Mouse (Mus musculus) spleen, postnatal 4 days (tissue): ENCODE data around the gene Fam177a.
A peak's percentile ranks its signal among the peaks of the same experiment; 100 is the strongest.
"Not testable (repeated sequence)": the region's sequence is repeated elsewhere in the genome, so short reads cannot be mapped to it uniquely, and the experiment has no call there.

ENCODE experiments used
- DNase-seq, 2 experiments: peaks; one replicate each; pipeline ENCODE4 v3.0.0; 2022; ENCODE audit warnings: low spot score in 2 of 2

Fam177a gene

GRCm38 (mm10) chr12:55124242-55124641 is at the start of gene Fam177a:
Fam177a (plus strand) TSS chr12:55124469.
- DNase-seq, result not testable (repeated sequence)

- DNase-seq, result peak in 1 of 2 experiments; percentile 20
Observed at GRCm38 (mm10) chr12:55075296-55075695, 49.0 kb upstream of the Fam177a start.

- DNase-seq, result peak in 1 of 2 experiments; percentile 44
Observed at GRCm38 (mm10) chr12:55078706-55079105, 45.6 kb upstream of the Fam177a start.

DNA sequence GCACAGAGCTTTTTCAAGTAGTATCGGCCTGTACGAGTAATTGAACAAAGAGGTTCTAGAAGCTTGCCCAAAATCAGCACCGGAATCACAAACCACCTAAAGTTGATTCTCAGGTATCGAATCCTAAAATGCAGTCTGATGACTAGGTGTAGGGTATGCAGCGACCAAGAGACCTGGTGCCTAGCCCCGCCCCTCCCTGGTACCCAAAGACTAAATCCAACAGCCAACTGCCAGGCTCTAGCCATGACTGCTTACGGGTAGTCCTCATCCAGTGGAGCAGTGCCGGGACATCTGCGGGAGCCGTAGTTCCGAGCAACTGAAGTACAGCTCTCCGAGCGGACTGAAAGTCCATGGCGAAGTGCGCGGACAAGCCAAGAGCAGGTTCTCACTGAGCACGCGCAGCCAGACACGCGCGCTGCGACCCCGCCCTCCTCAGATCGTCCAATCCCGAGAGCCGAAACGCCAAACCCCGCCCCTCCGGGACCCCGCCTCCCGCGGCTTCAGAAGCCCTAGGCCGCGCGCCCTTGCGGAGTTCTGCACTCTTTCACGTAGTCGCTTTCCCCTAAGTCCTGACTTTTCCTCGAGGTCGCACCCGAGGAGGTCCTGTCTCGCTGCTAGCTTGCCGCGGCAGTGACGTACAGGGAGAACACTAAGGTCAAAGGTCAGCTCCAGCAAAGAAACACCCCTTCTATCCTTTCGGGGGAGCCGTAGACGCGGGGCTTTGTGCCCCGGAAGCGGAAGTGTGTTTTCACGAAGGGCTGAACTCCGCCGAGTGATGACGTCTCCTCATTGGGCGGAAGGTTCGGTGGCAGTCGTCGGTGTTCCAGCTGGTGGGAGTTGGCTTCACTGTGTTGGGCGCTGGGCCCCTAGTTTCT is 44.3 kb upstream of the Fam177a start, which contains the start of the genes 2700097O09Rik and Srp54a:
Gene 2700097O09Rik, minus strand, starts transcription at position 385 of the 875 bp plus-strand sequence.
Gene Srp54a, plus strand, starts transcription at position 537 of the 875 bp plus-strand sequence.
- DNase-seq, result peak; percentile 95 to 97

- DNase-seq, result not testable (repeated sequence)
Observed at GRCm38 (mm10) chr12:55080601-55080942, 43.7 kb upstream of the Fam177a start.

- peak in 1 of 2 experiments; percentile 0 for DNase-seq
Observed at GRCm38 (mm10) chr12:55092127-55092526, 32.1 kb upstream of the Fam177a start.

GRCm38 (mm10) chr12:55112616-55113015 is 11.7 kb upstream of the Fam177a start:
- not testable (repeated sequence) for DNase-seq

GRCm38 (mm10) chr12:55124731-55125130 is 462 bp downstream of the Fam177a start:
- not testable (repeated sequence) for DNase-seq

DNA sequence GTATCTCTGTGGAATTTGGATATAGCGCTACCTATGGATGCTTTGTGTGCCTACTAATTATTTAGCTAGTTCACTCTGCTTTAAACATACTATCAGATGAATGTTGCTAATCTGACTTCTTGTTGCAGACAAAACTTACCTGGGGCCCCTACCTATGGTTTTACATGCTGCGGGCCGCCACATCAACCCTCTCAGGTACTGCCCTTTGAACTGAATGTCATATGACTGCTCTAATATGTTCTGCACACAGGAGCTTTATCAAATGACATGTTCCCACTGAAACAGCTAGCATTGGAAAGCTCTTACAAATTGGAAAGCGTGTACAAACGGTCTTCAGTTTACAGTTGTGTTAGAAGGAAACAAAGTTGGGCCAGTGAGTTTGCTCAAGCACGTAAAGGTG is 11.3 kb downstream of the Fam177a start:
- not testable (repeated sequence) for DNase-seq

- not testable (repeated sequence) for DNase-seq
Observed at GRCm38 (mm10) chr12:55137859-55138258, 13.6 kb downstream of the Fam177a start.

GRCm38 (mm10) chr12:55154559-55155448 is 30.5 kb downstream of the Fam177a start, which contains the start of gene Srp54b:
Srp54b (plus strand) TSS chr12:55155104.
- not testable (repeated sequence) for DNase-seq

DNA sequence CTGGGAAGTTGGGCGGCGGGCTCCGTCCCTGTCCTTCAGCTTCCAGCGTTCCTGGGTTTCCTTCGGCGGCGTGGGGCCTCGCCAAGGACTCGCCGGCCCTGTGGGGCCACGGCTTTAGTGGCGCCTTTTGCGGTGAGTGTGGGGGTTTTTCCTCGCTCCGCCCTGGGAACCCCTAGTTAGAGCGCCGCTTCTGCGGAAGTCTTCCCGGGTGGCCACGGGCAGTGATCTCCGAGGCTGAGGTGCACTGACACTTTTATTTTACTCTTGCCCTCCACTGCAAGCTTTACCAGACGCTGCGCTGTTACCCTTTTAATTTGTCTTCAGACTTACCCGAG is 31.1 kb downstream of the Fam177a start:
- not testable (repeated sequence) for DNase-seq

DNA sequence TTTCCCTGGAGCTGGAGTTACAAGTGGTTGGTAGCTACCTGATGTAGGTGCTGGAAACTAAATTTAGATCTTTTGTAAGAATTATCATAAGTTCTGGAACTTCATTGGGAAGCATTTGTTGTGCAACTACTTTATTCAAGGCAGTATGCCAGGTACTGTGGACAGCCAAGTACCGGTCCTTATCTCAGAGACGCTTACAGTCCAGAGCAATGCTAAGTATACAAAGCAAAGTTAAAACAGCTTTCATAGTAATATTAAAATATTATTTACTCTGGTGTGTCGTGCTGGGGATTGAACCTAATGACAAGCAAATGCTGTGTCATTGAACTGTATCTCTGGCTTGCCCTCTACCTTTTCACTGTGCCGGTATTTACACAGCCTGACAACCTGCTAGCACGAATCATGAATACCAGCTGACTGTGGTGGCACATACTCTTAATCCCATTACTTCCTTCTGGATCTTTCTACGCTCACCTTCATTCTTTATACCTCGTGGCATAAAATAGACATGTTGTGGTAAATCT is 42.8 kb downstream of the Fam177a start:
- not testable (repeated sequence) for DNase-seq

DNA sequence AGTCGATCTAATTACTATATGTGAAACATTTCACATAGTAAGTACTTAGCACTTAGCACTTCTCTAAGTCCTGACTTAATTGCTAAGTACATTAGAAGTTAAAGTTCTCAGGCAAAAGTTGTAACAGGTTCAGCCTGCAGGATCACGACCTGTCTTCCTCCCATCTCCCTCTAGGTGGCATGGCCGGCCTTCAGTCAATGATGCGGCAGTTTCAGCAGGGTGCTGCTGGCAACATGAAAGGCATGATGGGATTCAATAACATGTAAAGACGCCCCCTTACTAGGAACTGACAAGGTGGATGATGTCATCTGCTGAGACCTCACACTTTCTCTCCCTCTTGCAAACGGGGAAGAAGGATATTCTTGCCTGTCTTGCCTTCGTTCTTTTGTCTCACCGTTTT is 63.4 kb downstream of the Fam177a start:
- not testable (repeated sequence) for DNase-seq

DNA sequence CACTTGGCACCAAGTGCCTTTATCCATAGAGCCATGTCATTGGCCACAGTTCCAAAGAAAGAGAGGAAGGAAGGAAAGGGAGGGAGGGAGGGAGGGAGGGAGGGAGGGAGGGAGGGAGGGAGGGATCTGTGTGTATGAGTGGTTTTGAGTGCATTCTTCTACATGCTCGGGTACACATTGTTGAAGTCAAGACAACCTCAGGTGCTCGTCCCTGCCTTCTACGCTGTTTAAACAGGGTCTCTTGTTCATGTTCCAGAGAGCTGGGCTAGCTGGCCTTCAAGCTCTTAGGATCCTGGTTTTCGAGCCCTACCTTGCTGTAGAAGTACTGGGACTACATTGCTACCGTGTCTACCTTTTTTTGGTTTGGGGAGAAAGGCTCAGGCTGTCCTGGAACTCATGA is 64.9 kb downstream of the Fam177a start:
- not testable (repeated sequence) for DNase-seq
